ENCODE assay signal across 10 mouse cellular contexts in genomic region chr14:57542231-57542630, GRCm38 (mm10). TPM values are rescaled to one million over a fixed set of nuclear protein-coding genes. Genes with fewer than 3 reads are reported as not detected.
DNase-seq lines count a peak whose midpoint lies in the region; ATAC-seq and TF ChIP-seq lines count a peak whose summit lies in the region.
"Had no signal": no experiment of that assay in that cellular context is flagged by ENCODE, and none has a peak within 500 bp of the region (broad histone marks: within the 10 kb centered on the region; RNA-seq: fewer than 3 reads in every experiment).

No protein-coding gene starts in this region.

- no peaks in the 10 kb centered on the region for H3K36me3 ChIP-seq in liver, embryonic 11.5 days (ENCODE audit: control insufficient read depth, insufficient read depth, low read length)
- H3K36me3 ChIP-seq in embryonic facial prominence, embryonic 14.5 days (ENCODE audit: control insufficient read depth, insufficient read depth, low read length): no peaks in the 10 kb centered on the region
- H3K36me3 ChIP-seq in liver, embryonic 16.5 days (ENCODE audit: control insufficient read depth, insufficient read depth): no peaks in the 10 kb centered on the region

- ATAC-seq in liver, embryonic 11.5 days (replicated peaks; ENCODE audit: low FRiP score): no peak
- no peak for ATAC-seq in embryonic facial prominence, embryonic 14.5 days (ENCODE audit: low read depth)
- ATAC-seq in liver, embryonic 16.5 days (ENCODE audit: low read depth): no peak
- ATAC-seq: Patski had no signal

- no peaks in the 10 kb centered on the region for H3K9me3 ChIP-seq in liver, embryonic 11.5 days (ENCODE audit: control insufficient read depth, low read length)
- 0 out of 2 replicates have a peak, but pooled peaks cover 5% of the 10 kb centered on the region for H3K9me3 ChIP-seq in embryonic facial prominence, embryonic 14.5 days (ENCODE audit: control insufficient read depth, low read length)
- no peaks in the 10 kb centered on the region for H3K9me3 ChIP-seq in liver, embryonic 16.5 days (replicated peaks; ENCODE audit: control insufficient read depth, low read length)

- H3K27ac ChIP-seq in liver, embryonic 11.5 days (ENCODE audit: low read depth, low read length): no peak overlapping the region
- H3K27ac ChIP-seq in embryonic facial prominence, embryonic 14.5 days (replicated peaks; ENCODE audit: low read depth, low read length): no peak overlapping the region
- H3K27ac ChIP-seq in liver, embryonic 16.5 days (ENCODE audit: low read length): no peak overlapping the region
- no peak overlapping the region for H3K27ac ChIP-seq in left cerebral cortex, adult 2 months

- peaks cover 11% of the 10 kb centered on the region for H3K4me1 ChIP-seq in liver, embryonic 11.5 days (replicated peaks; ENCODE audit: control insufficient read depth, insufficient read depth, low read length)
- H3K4me1 ChIP-seq in embryonic facial prominence, embryonic 14.5 days (ENCODE audit: control insufficient read depth, insufficient read depth, low read length): peaks cover 13% of the 10 kb centered on the region
- H3K4me1 ChIP-seq in liver, embryonic 16.5 days (ENCODE audit: control insufficient read depth, low read depth, low read length): peaks cover 2% of the 10 kb centered on the region; the same call in 1 of the 2 replicates

- H3K4me2 ChIP-seq in liver, embryonic 11.5 days: peak overlapping the region; percentile 50
- H3K4me2 ChIP-seq in embryonic facial prominence, embryonic 14.5 days (ENCODE audit: low read depth, low read length): 0 out of 2 replicates have a peak overlapping the region, but pooled peaks have one; percentile 21
- 0 out of 2 replicates have a peak overlapping the region, but pooled peaks have one; percentile 4 for H3K4me2 ChIP-seq in liver, embryonic 16.5 days (ENCODE audit: low read depth, low read length)

- no peak overlapping the region for H3K4me3 ChIP-seq in liver, embryonic 11.5 days (ENCODE audit: low read depth, low read length)
- H3K4me3 ChIP-seq in embryonic facial prominence, embryonic 14.5 days (ENCODE audit: low read depth, low read length): no peak overlapping the region
- no peak overlapping the region for H3K4me3 ChIP-seq in liver, embryonic 16.5 days (ENCODE audit: low read depth, low read length)
- H3K4me3 ChIP-seq in left cerebral cortex, adult 2 months: no peak overlapping the region

- H3K27me3 ChIP-seq in liver, embryonic 11.5 days (replicated peaks; ENCODE audit: control insufficient read depth, insufficient read depth, low read length): no peaks in the 10 kb centered on the region; the same call in 1 of the 2 replicates
- H3K27me3 ChIP-seq in embryonic facial prominence, embryonic 14.5 days (replicated peaks; ENCODE audit: control insufficient read depth, insufficient read depth, low read length): no peaks in the 10 kb centered on the region
- no peaks in the 10 kb centered on the region for H3K27me3 ChIP-seq in liver, embryonic 16.5 days (ENCODE audit: control insufficient read depth, insufficient read depth, low read depth, low read length)
- H3K27me3 ChIP-seq: Patski had no signal

- H3K9ac ChIP-seq in liver, embryonic 11.5 days (ENCODE audit: low read depth, low read length): no peak overlapping the region
- H3K9ac ChIP-seq in embryonic facial prominence, embryonic 14.5 days (ENCODE audit: low read depth, low read length): no peak overlapping the region
- no peak overlapping the region for H3K9ac ChIP-seq in liver, embryonic 16.5 days (ENCODE audit: low read depth, low read length)

- intact Hi-C loops in left cerebral cortex, adult 2 months (cut with DNase I): no loop called here

- no peak for TF ChIP-seq CTCF in left cerebral cortex, adult 2 months (IDR thresholded peaks at IDR 0.05)

- DNase-seq in liver, embryonic 11.5 days (ENCODE audit: low spot score): no peak
- DNase-seq in liver: no peak
- DNase-seq in T-cell, adult 2 months (ENCODE audit: low spot score): peak; percentile 4
- no peak for DNase-seq in embryonic facial prominence, embryonic 14.5 days (ENCODE audit: low spot score)
- no peak for DNase-seq in kidney, adult 11 months
- no peak for DNase-seq in adrenal gland, adult 8-10 months
- DNase-seq in left cerebral cortex, adult 2 months (ENCODE audit: extremely low spot score in 1 of 2, low spot score in 2 of 2): no peak
- DNase-seq: gastrocnemius, postnatal 25 days had no signal

- WGBS in liver, embryonic 11.5 days: 53% methylated on average over 34 of the region's 34 CpGs
- 50% methylated on average over 34 of the region's 34 CpGs for WGBS in embryonic facial prominence, embryonic 14.5 days
- WGBS in liver, embryonic 16.5 days (ENCODE audit: insufficient replicate concordance): 64% methylated on average over 34 of the region's 34 CpGs

RNA-seq across cellular contexts. Expression of gene Il17d, which starts 17.7 kb away (rescaled TPM):
- polyA plus RNA-seq in liver, embryonic 11.5 days (2014; fragmentation: Nextera tagmentation; extraction: Ambion mirVana): 0.26 and 0.43 TPM in 2 replicates
- polyA plus RNA-seq in embryonic facial prominence, embryonic 14.5 days (2014; fragmentation: Nextera tagmentation; extraction: Ambion mirVana): 5.4 and 5.5 TPM in 2 replicates
- 0.23 and 0.45 TPM in 2 replicates for polyA plus RNA-seq in liver, embryonic 16.5 days (2015; fragmentation: Nextera tagmentation; extraction: Ambion mirVana)
- 1 to 10 TPM; 2.3 to 3.4 (median 2.6) TPM for total RNA-seq in adrenal gland, adult 8-10 months (2022)
- 10 to 100 TPM; 15.4 to 17.7 TPM for total RNA-seq in left cerebral cortex, adult 2 months (2021)

RNA-seq across cellular contexts. Expression of gene Eef1akmt1, which starts 29.2 kb away (rescaled TPM):
- 80.6 and 92.7 TPM in 2 replicates for polyA plus RNA-seq in liver, embryonic 11.5 days (2014; fragmentation: Nextera tagmentation; extraction: Ambion mirVana)
- 87.2 and 105 TPM in 2 replicates for polyA plus RNA-seq in embryonic facial prominence, embryonic 14.5 days (2014; fragmentation: Nextera tagmentation; extraction: Ambion mirVana)
- 23.9 and 26.4 TPM in 2 replicates for polyA plus RNA-seq in liver, embryonic 16.5 days (2015; fragmentation: Nextera tagmentation; extraction: Ambion mirVana)
- total RNA-seq in adrenal gland, adult 8-10 months (2022): 10 to 100 TPM; 25.7 to 31.8 (median 28.9) TPM
- total RNA-seq in left cerebral cortex, adult 2 months (2021): 10 to 100 TPM; 30.7 to 38.0 TPM
